Mouse (Mus musculus): Measurements from ENCODE around the gene Ptn. TPM values are rescaled to one million over a fixed set of nuclear protein-coding genes. Genes with fewer than 3 reads are reported as not detected.

Ptn gene
- polyA plus RNA-seq, 1 experiment from 2014 or later = 680 TPM

DNA sequence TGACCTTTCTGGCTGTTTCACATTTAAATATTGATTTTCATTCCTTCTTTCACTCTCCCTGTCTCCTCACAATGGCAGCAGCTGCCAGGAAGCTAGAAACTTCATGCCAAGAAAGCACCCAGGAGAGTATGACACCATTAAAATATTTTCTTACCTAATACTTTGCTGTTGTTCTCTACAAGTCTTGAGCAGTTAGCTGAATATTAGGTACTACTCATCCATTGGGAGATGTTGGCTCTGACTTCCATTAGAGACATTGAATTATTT lies 9.7 kb upstream of the Ptn start:
- Histone ChIP-seq H3K4me3 (replicated peaks; ENCODE audit: low read depth, low read length) (no peak overlapping the region), H3K4me1 (ENCODE audit: control insufficient read depth, insufficient read depth, low read length) (peaks cover 11% of the 10 kb centered on the region), H3K27ac (replicated peaks; ENCODE audit: low read depth, low read length) (peak overlapping the region; percentile 62), H3K9me3 (ENCODE audit: control insufficient read depth, low read length) (no peaks in the 10 kb centered on the region), H3K4me2 (ENCODE audit: low read length) (no peak overlapping the region), H3K36me3 (ENCODE audit: control insufficient read depth, insufficient read depth, low read length) (no peaks in the 10 kb centered on the region), H3K9ac (replicated peaks; ENCODE audit: low read length) (no peak overlapping the region), H3K27me3 (ENCODE audit: control insufficient read depth, insufficient read depth, low read length) (no peaks in the 10 kb centered on the region)
- no peak for DNase-seq
- no peak for ATAC-seq (ENCODE audit: low FRiP score, low TSS enrichment)

DNA sequence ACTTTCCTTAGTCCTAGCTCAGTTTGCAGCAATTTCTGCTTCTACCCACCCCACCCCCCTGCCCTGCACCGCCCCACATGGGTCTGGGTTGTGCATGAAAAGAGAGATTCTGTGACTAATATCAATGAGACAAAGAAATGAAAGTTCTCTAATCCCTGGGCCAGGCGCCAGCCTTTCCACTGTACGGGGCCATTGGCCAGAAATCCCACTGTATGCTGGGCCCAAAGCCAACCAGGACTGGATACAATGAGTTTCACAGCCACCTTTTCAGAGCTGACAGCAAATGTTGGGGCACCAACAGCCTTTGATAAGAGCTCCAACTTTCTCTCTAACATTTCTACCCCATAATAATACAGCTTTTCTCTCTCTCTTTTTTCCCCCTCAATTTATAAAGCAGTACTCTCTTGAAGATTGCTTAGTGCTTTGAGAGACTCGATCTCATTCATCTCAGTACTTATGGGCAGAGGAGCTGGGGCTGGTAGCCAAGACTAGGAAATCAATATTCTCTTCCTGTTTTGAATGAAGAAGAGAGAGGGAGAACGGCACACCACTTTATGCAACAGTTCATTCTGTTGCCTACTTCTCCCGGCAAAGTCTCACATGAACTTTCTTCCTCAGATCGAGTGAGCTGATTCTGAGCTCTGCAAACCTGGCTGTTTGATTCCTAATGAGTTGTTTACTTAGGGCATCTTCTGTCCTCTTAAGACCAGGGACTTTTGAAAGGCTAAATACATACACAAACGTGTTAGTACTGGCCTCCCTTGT lies 9.2 kb upstream of the Ptn start:
- Histone ChIP-seq H3K4me1 (ENCODE audit: control insufficient read depth, insufficient read depth, low read length) (peaks cover 11% of the 10 kb centered on the region), H3K27me3 (ENCODE audit: control insufficient read depth, insufficient read depth, low read length) (no peaks in the 10 kb centered on the region), H3K9ac (replicated peaks; ENCODE audit: low read length) (no peak overlapping the region), H3K36me3 (ENCODE audit: control insufficient read depth, insufficient read depth, low read length) (no peaks in the 10 kb centered on the region), H3K4me3 (replicated peaks; ENCODE audit: low read depth, low read length) (no peak overlapping the region), H3K27ac (replicated peaks; ENCODE audit: low read depth, low read length) (peak overlapping the region; percentile 62), H3K9me3 (ENCODE audit: control insufficient read depth, low read length) (no peaks in the 10 kb centered on the region), H3K4me2 (ENCODE audit: low read length) (no peak overlapping the region)
- DNase-seq = peak; percentile 90
- 32% methylated on average over 8 of the region's 8 CpGs for WGBS
- peak; percentile 92 for ATAC-seq (ENCODE audit: low FRiP score, low TSS enrichment)

DNA sequence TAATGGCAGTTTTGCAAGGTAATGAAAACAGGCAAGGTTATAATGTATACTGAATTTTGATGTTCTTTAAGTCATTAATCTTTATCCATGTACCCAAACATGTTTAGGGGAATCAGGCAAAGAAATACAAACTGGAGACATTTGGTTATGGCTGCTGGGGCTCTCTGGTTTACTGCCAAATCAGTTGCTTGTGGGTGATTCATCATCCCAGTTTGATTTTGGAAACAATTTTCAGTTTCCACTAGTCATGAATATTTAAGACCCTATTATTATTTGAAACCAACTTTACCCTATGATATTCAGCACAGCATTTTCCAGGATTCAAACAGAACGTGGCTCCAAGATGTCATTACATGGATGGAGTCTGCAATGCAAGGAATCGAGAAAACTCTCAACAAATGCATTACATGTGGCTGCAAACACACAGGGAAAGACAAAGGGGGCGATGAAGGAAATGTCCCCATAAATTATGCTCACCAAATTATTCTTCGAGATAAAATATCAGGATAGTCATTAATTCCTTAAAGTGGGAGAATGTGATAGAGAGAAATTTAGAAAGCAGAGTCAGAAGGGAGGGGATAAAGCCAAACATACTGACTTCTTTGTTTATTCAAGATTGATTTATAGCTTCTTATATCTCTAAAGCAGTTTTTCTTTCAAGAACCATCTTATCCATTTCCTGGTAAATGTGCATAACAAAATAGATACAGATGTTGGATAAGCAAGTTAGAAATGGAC lies 8.4 kb upstream of the Ptn start:
- H3K9me3 ChIP-seq (ENCODE audit: control insufficient read depth, low read length) = no peaks in the 10 kb centered on the region
- DNase-seq = no peak
- no peak overlapping the region for H3K4me2 ChIP-seq (ENCODE audit: low read length)
- 0 out of 2 replicates have a peak overlapping the region, but pooled peaks have one; percentile 62 for H3K27ac ChIP-seq (replicated peaks; ENCODE audit: low read depth, low read length)
- WGBS = 63% methylated on average over 4 of the region's 4 CpGs
- H3K36me3 ChIP-seq (ENCODE audit: control insufficient read depth, insufficient read depth, low read length) = no peaks in the 10 kb centered on the region
- H3K27me3 ChIP-seq (ENCODE audit: control insufficient read depth, insufficient read depth, low read length) = no peaks in the 10 kb centered on the region
- H3K4me3 ChIP-seq (replicated peaks; ENCODE audit: low read depth, low read length) = no peak overlapping the region
- H3K4me1 ChIP-seq (ENCODE audit: control insufficient read depth, insufficient read depth, low read length) = peaks cover 11% of the 10 kb centered on the region
- ATAC-seq (ENCODE audit: low FRiP score, low TSS enrichment) = no peak
- H3K9ac ChIP-seq (replicated peaks; ENCODE audit: low read length) = no peak overlapping the region

DNA sequence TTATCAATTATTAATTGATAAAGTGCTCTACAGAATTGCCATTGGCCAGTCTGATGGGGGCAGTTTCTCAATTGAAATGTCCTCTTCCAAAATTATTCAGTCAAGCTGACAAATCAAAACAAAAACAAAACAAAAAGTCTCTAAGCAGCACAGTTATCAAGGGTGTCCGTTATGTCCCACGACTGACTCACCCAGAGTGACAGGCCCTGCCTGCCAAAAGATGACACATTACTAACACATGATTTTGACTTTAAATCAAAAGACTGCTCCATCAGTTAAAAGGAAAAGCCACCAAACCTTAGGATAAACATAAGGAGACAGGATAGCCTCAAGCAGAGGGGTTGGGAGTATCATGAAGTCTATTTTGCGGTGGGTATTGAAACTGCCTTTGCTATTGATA lies 6.6 kb upstream of the Ptn start:
- Histone ChIP-seq H3K4me3 (replicated peaks; ENCODE audit: low read depth, low read length) (no peak overlapping the region), H3K9ac (replicated peaks; ENCODE audit: low read length) (no peak overlapping the region)
- WGBS = 94% methylated on average over 3 of the region's 3 CpGs

DNA sequence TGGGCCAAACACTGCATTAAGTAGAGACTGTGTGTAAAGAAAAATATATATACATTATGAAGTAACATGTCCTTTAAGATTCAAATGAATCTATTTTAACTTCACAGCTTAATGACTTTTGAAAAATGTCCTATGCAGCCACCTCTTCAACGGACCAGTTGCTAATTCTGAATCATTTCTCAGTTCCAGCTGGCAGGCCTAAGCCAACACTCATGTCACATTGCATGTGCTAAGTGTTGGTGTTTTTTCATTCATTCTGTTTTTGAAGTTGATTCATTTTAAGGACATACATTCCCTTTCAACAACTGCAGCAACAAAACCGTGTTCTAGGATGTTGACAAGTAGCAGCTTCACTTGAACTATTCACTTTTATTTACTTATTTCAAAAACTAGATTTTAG lies 6.0 kb upstream of the Ptn start:
- H3K27me3 ChIP-seq (ENCODE audit: control insufficient read depth, insufficient read depth, low read length) = no peaks in the 10 kb centered on the region
- H3K9me3 ChIP-seq (ENCODE audit: control insufficient read depth, low read length) = no peaks in the 10 kb centered on the region
- no peak overlapping the region for H3K27ac ChIP-seq (replicated peaks; ENCODE audit: low read depth, low read length)
- H3K4me2 ChIP-seq (ENCODE audit: low read length) = no peak overlapping the region
- no peaks in the 10 kb centered on the region for H3K36me3 ChIP-seq (ENCODE audit: control insufficient read depth, insufficient read depth, low read length)
- H3K9ac ChIP-seq (replicated peaks; ENCODE audit: low read length) = no peak overlapping the region
- H3K4me1 ChIP-seq (ENCODE audit: control insufficient read depth, insufficient read depth, low read length) = peaks cover 16% of the 10 kb centered on the region
- no peak for DNase-seq
- no peak for ATAC-seq (ENCODE audit: low FRiP score, low TSS enrichment)
- no peak overlapping the region for H3K4me3 ChIP-seq (replicated peaks; ENCODE audit: low read depth, low read length)
- WGBS = 92% methylated on average over 2 of the region's 2 CpGs

More for the DNA sequence above, 6.6 kb upstream of the Ptn start:
- no peak overlapping the region for H3K4me2 ChIP-seq (ENCODE audit: low read length)
- H3K27me3 ChIP-seq (ENCODE audit: control insufficient read depth, insufficient read depth, low read length) = no peaks in the 10 kb centered on the region
- no peaks in the 10 kb centered on the region for H3K36me3 ChIP-seq (ENCODE audit: control insufficient read depth, insufficient read depth, low read length)
- DNase-seq (no peak), ATAC-seq (ENCODE audit: low FRiP score, low TSS enrichment) (no peak)
- no peaks in the 10 kb centered on the region for H3K9me3 ChIP-seq (ENCODE audit: control insufficient read depth, low read length)
- peaks cover 11% of the 10 kb centered on the region for H3K4me1 ChIP-seq (ENCODE audit: control insufficient read depth, insufficient read depth, low read length)
- H3K27ac ChIP-seq (replicated peaks; ENCODE audit: low read depth, low read length) = no peak overlapping the region

DNA sequence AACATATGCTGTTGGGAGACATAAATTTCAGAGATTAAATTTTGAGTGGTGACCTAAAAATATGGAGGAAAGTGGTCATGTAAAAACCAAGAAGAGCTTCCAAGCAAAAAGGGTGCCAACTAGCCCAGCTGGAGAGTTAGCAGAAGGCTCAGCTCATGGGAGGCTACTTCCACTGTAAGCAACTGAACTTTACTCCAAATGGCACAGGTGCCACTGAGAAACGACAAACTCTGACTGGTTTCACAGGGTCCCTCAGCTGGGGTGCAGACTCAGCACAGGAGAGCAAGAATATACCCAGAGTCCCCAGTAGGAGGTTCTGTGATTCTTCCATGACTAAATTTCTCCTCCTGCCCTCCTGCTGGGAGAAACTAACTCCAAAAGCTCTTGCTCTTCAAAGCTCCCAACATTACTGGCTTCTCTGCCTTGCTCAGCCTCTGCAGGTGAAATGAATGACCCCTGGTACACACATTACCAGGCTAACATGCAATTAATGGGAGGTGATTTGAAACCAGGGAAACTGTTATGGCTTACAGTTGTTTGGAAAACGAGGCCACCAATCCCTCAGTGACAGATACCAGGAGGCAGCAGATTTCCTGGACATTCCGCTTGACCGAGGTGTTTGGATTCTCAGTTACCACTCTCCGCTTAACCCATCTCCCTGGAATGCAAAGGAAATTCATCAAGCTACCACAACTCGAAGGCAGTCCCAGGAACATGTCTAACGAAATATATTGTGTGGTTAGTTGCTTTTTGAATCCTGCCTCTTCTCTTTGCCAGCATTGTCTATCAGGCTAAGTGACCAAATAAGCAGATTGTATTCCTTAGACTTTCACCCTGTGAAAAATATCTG lies 2.9 kb upstream of the Ptn start:
- H3K36me3 ChIP-seq (ENCODE audit: control insufficient read depth, insufficient read depth, low read length) = no peaks in the 10 kb centered on the region
- no peaks in the 10 kb centered on the region for H3K27me3 ChIP-seq (ENCODE audit: control insufficient read depth, insufficient read depth, low read length)
- no peak for DNase-seq
- 88% methylated on average over 7 of the region's 7 CpGs for WGBS
- H3K4me2 ChIP-seq (ENCODE audit: low read length) = no peak overlapping the region
- peaks cover 24% of the 10 kb centered on the region for H3K4me1 ChIP-seq (ENCODE audit: control insufficient read depth, insufficient read depth, low read length)
- no peak overlapping the region for H3K9ac ChIP-seq (replicated peaks; ENCODE audit: low read length)
- no peak for ATAC-seq (ENCODE audit: low FRiP score, low TSS enrichment)
- H3K4me3 ChIP-seq (replicated peaks; ENCODE audit: low read depth, low read length) = no peak overlapping the region
- no peaks in the 10 kb centered on the region for H3K9me3 ChIP-seq (ENCODE audit: control insufficient read depth, low read length)
- H3K27ac ChIP-seq (replicated peaks; ENCODE audit: low read depth, low read length) = no peak overlapping the region

DNA sequence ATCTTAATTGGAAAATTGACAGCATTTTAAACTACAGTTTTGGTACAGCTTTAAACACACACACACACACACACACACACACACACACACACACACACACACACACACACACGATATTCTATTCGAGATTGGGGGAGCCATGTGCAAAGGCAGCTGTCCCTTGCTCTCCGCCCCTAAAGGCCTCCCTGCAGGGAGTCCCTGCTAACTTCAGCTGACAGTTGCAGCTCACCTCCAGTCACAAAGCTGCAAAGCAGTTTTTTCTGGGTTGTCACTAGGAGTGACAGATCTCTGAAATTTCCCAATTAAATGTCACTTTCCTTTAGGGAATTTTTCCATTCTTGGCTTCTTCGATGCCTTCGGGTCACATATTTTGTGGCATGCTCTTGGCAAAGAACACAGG lies 428 bp upstream of the Ptn start:
- H3K27ac ChIP-seq (replicated peaks; ENCODE audit: low read depth, low read length) = peak overlapping the region; percentile 83
- no peaks in the 10 kb centered on the region for H3K9me3 ChIP-seq (ENCODE audit: control insufficient read depth, low read length)
- H3K4me3 ChIP-seq (replicated peaks; ENCODE audit: low read depth, low read length) = peak overlapping the region; percentile 70
- H3K27me3 ChIP-seq (ENCODE audit: control insufficient read depth, insufficient read depth, low read length) = no peaks in the 10 kb centered on the region
- ATAC-seq (ENCODE audit: low FRiP score, low TSS enrichment) (peak; percentile 74; the same call in 1 of the 2 replicates), DNase-seq (peak; percentile 69)
- 5% methylated on average over 5 of the region's 5 CpGs for WGBS
- no peaks in the 10 kb centered on the region for H3K36me3 ChIP-seq (ENCODE audit: control insufficient read depth, insufficient read depth, low read length)
- H3K9ac ChIP-seq (replicated peaks; ENCODE audit: low read length) = peak overlapping the region; percentile 74; the same call in 1 of the 2 replicates
- peaks cover 25% of the 10 kb centered on the region for H3K4me1 ChIP-seq (ENCODE audit: control insufficient read depth, insufficient read depth, low read length)
- peak overlapping the region; percentile 58 for H3K4me2 ChIP-seq (ENCODE audit: low read length)

DNA sequence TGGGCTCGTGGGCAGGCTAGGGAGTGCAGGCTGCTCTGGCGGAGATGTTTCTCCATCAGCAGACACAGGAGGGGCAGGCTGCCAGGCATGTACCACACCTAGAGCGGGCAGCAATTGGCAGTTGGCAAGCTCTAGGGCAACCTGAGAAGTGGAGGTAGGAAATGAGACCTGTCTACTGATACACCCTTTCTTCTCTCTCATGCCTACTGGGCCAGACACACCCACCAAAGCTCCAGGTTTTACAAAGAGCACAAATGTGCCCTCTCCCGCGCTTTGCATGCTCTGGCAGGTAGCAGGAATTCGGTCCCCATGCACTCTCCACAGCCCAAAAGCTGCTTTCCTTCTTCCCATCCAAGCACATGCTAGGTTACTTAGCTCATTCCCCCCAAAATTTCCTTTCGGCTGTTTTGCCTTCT lies 701 bp downstream of the Ptn start:
- Histone ChIP-seq H3K36me3 (ENCODE audit: control insufficient read depth, insufficient read depth, low read length) (no peaks in the 10 kb centered on the region), H3K27me3 (ENCODE audit: control insufficient read depth, insufficient read depth, low read length) (no peaks in the 10 kb centered on the region), H3K9ac (replicated peaks; ENCODE audit: low read length) (peak overlapping the region; percentile 74), H3K4me1 (ENCODE audit: control insufficient read depth, insufficient read depth, low read length) (peaks cover 25% of the 10 kb centered on the region), H3K9me3 (ENCODE audit: control insufficient read depth, low read length) (no peaks in the 10 kb centered on the region), H3K4me2 (ENCODE audit: low read length) (peak overlapping the region; percentile 58), H3K27ac (replicated peaks; ENCODE audit: low read depth, low read length) (peak overlapping the region; percentile 83), H3K4me3 (replicated peaks; ENCODE audit: low read depth, low read length) (peak overlapping the region; percentile 70)
- ATAC-seq (ENCODE audit: low FRiP score, low TSS enrichment) (peak; percentile 25), DNase-seq (peak; percentile 67)
- WGBS = 3% methylated on average over 7 of the region's 7 CpGs

All from midbrain, embryonic 14.5 days (tissue).